ENCODE assay signal across 30 mouse cellular contexts in the genomic region with DNA sequence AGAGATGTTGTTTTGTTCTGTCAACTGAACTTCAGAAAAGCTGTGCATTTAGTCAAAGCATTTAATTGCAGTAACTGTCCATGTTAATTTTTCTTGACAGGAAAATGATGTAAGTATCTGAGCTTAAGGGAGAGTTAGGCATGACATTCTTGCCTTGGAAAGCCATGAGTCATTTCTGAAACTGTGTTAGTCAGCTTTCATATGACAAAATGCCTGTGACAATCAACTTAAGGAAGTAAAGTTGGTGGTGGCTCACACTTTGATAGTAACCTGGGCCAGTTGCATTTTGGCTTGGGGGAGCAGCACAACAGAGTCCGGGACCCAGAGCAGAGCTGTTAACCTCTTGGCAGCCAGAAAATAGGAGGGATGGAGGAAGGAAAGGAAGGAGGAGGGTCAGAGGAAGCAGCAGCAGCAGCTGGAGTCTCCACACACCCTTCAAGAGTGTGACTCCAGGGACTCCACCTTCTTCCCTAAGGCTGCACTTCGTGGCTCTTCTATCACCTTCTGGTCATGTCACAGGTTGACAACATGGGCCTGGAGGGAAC. TPM values are rescaled to one million over a fixed set of nuclear protein-coding genes. Genes with fewer than 3 reads are reported as not detected.
DNase-seq lines count a peak whose midpoint lies in the region; ATAC-seq lines count a peak whose summit lies in the region.
"Had no signal": no experiment of that assay in that cellular context is flagged by ENCODE, and none has a peak within 500 bp of the region (broad histone marks: within the 10 kb centered on the region; RNA-seq: fewer than 3 reads in every experiment).

No protein-coding gene starts in this region.

- H3K4me2 ChIP-seq in hindbrain, embryonic 13.5 days = no peak overlapping the region
- H3K4me2 ChIP-seq: embryonic facial prominence, embryonic 13.5 days; forebrain, embryonic 13.5 days; liver, embryonic 15.5 days; lung, embryonic 15.5 days; stomach, embryonic 15.5 days had no signal

- H3K9ac ChIP-seq in hindbrain, embryonic 13.5 days = no peak overlapping the region
- H3K9ac ChIP-seq: embryonic facial prominence, embryonic 13.5 days; forebrain, embryonic 13.5 days; liver, embryonic 15.5 days; lung, embryonic 15.5 days; stomach, embryonic 15.5 days had no signal

- DNase-seq in heart, adult 11 months = peak; percentile 89
- DNase-seq in heart, postnatal 25 days (ENCODE audit: low spot score) = no peak
- peak; percentile 68 for DNase-seq in 3T3-L1 (ENCODE audit: low read depth, low spot score)
- DNase-seq in layer of hippocampus, postnatal 36 days = no peak
- DNase-seq in midbrain, embryonic 10.5 days (ENCODE audit: low spot score) = no peak
- DNase-seq: adrenal gland, adult 8-10 months; B cell, adult 2 months; cerebellum, adult 18-20 months; cerebellum, postnatal 25 days; embryo, embryonic 11 days; gastrocnemius, postnatal 14 days; kidney, adult 2 months; kidney, postnatal 14 days; liver; thymus, adult 18-20 months; thymus, postnatal 36 days had no signal

- no peaks in the 10 kb centered on the region for H3K36me3 ChIP-seq in megakaryocyte, embryonic 14.5 days (replicated peaks; ENCODE audit: low read length)
- H3K36me3 ChIP-seq in hindbrain, embryonic 13.5 days = no peaks in the 10 kb centered on the region
- no peaks in the 10 kb centered on the region for H3K36me3 ChIP-seq in midbrain, embryonic 10.5 days
- H3K36me3 ChIP-seq: embryonic facial prominence, embryonic 13.5 days; hindbrain, embryonic 10.5 days; limb, embryonic 10.5 days; liver, embryonic 15.5 days; lung, embryonic 15.5 days; stomach, embryonic 15.5 days had no signal

- 88% methylated on average over 2 of the region's 2 CpGs for WGBS in hindbrain, embryonic 13.5 days
- WGBS in midbrain, embryonic 10.5 days = 71% methylated on average over 2 of the region's 2 CpGs

- H3K27ac ChIP-seq in hindbrain, embryonic 13.5 days = no peak overlapping the region
- H3K27ac ChIP-seq in midbrain, embryonic 10.5 days (replicated peaks) = no peak overlapping the region
- H3K27ac ChIP-seq: embryonic facial prominence, embryonic 13.5 days; forebrain, embryonic 13.5 days; hindbrain, embryonic 10.5 days; hindbrain, postnatal 0 days; limb, embryonic 10.5 days; liver, embryonic 15.5 days; lung, embryonic 15.5 days; stomach, embryonic 15.5 days had no signal

- intact Hi-C loops in heart, postnatal 25 days (cut with DNase I) = no loop called here

- H3K4me3 ChIP-seq in megakaryocyte, embryonic 14.5 days (replicated peaks) = peak overlapping the region; percentile 76
- H3K4me3 ChIP-seq in hindbrain, embryonic 13.5 days = no peak overlapping the region
- no peak overlapping the region for H3K4me3 ChIP-seq in midbrain, embryonic 10.5 days
- H3K4me3 ChIP-seq: embryonic facial prominence, embryonic 13.5 days; erythroblast, embryonic 14.5 days; forebrain, embryonic 13.5 days; hindbrain, embryonic 10.5 days; limb, embryonic 10.5 days; liver, embryonic 15.5 days; lung, embryonic 15.5 days; stomach, embryonic 15.5 days had no signal

- no peaks in the 10 kb centered on the region for H3K9me3 ChIP-seq in megakaryocyte, embryonic 14.5 days
- no peaks in the 10 kb centered on the region for H3K9me3 ChIP-seq in hindbrain, embryonic 13.5 days
- no peaks in the 10 kb centered on the region for H3K9me3 ChIP-seq in midbrain, embryonic 10.5 days (replicated peaks)
- H3K9me3 ChIP-seq: embryonic facial prominence, embryonic 13.5 days; forebrain, embryonic 13.5 days; hindbrain, embryonic 10.5 days; limb, embryonic 10.5 days; liver, embryonic 15.5 days; lung, embryonic 15.5 days; stomach, embryonic 15.5 days had no signal

- H3K27me3 ChIP-seq in megakaryocyte, embryonic 14.5 days (replicated peaks) = peaks cover 2% of the 10 kb centered on the region
- no peaks in the 10 kb centered on the region for H3K27me3 ChIP-seq in hindbrain, embryonic 13.5 days
- no peaks in the 10 kb centered on the region for H3K27me3 ChIP-seq in midbrain, embryonic 10.5 days (ENCODE audit: low read depth, poor library complexity, severe bottlenecking)
- H3K27me3 ChIP-seq: embryonic facial prominence, embryonic 13.5 days; lung, embryonic 15.5 days; stomach, embryonic 15.5 days had no signal

- peaks cover 36% of the 10 kb centered on the region for H3K4me1 ChIP-seq in megakaryocyte, embryonic 14.5 days
- peaks cover 14% of the 10 kb centered on the region; the same call in 1 of the 2 replicates for H3K4me1 ChIP-seq in hindbrain, embryonic 13.5 days (replicated peaks)
- H3K4me1 ChIP-seq in midbrain, embryonic 10.5 days = peaks cover 42% of the 10 kb centered on the region
- H3K4me1 ChIP-seq: stomach, embryonic 15.5 days had no signal

- ATAC-seq in erythroid progenitor cell, adult 5-6 weeks (replicated peaks; ENCODE audit: low FRiP score, poor library complexity, severe bottlenecking) = 0 out of 2 replicates have a peak, but pooled peaks have one; percentile 18
- ATAC-seq in hindbrain, embryonic 13.5 days (ENCODE audit: low FRiP score) = no peak
- ATAC-seq: activated CD4-positive, CD25-positive, alpha-beta regulatory T cell, adult 4 months; forebrain, embryonic 13.5 days; hindbrain, postnatal 0 days; midbrain, embryonic 16.5 days had no signal

RNA-seq across cellular contexts. Expression of a gene that starts 20.9 kb away (rescaled TPM):
- 10 to 100 TPM in 1 of 2 experiments, 1 to 10 TPM in 1; 9.8 to 10.2 TPM for total RNA-seq in heart, postnatal 25 days (2021)
- total RNA-seq in erythroid progenitor cell, adult 5-6 weeks (2015; ENCODE audit: low replicate concordance) = 20.5 and 20.9 TPM in 2 replicates
- total RNA-seq in erythroid progenitor cell, adult 5-6 weeks (2017; ENCODE audit: low replicate concordance) = 5.7 and 9.6 TPM in 2 replicates
- 0.68 TPM in 1 of 2 replicates, not detected in the other for polyA plus RNA-seq in megakaryocyte, embryonic 14.5 days (2012; ENCODE audit: insufficient read depth, low replicate concordance)
- total RNA-seq in layer of hippocampus, postnatal 36 days (2021) = 10 to 100 TPM; 24.6 to 29.2 TPM
- 45.8 and 45.9 TPM in 2 replicates for polyA plus RNA-seq in hindbrain, embryonic 13.5 days (2015; fragmentation: Nextera tagmentation; extraction: Ambion mirVana)
- polyA plus RNA-seq in midbrain, embryonic 10.5 days (2016; fragmentation: Nextera tagmentation; extraction: Ambion mirVana) = 13.8 and 15.6 TPM in 2 replicates

Comparison
In these comparisons a context has a peak if more than half of its experiments do, and no peak if none do; other contexts are left out.
1. DNase-seq: peak in heart, adult 11 months (single experiment) and 3T3-L1 (single experiment); none in heart, postnatal 25 days (single experiment), layer of hippocampus, postnatal 36 days (0 of 2) and midbrain, embryonic 10.5 days (single experiment).